Mouse (Mus musculus) spleen, adult 2 months (tissue): ENCODE results near the gene 4930539E08Rik. TPM values are rescaled to one million over a fixed set of nuclear protein-coding genes. Genes with fewer than 3 reads are reported as not detected.

Experiments
- DNase-seq, 2 experiments: peaks; one replicate each; pipeline versions ENCODE4 v3.0.0 to v3.0.0-alpha.2; 2012 to 2021; ENCODE audit warnings: low spot score in 2 of 2, low read depth in 1 of 2
- H3K27ac ChIP-seq: fragments of 200-500 bp; 2 replicates; pipeline ENCODE4 v1.5.1; 2012; ENCODE audit warnings: low read length, inconsistent platforms; ENCODE audit not compliant: insufficient read depth
- H3K27me3 ChIP-seq: fragments of 200-500 bp; 2 replicates; pipeline ENCODE4 v1.6.1; 2012; ENCODE audit warnings: mild to moderate bottlenecking, moderate library complexity, low read length, inconsistent platforms; ENCODE audit not compliant: control insufficient read depth, insufficient read depth
- H3K36me3 ChIP-seq: fragments of 200-500 bp; 2 replicates; pipeline ENCODE4 v1.6.1; 2012; ENCODE audit warnings: mild to moderate bottlenecking, low read length, inconsistent platforms; ENCODE audit not compliant: control insufficient read depth, insufficient read depth
- H3K4me1 ChIP-seq: fragments of 200-500 bp; 2 replicates; pipeline ENCODE4 v1.6.1; 2011; ENCODE audit warnings: inconsistent platforms; ENCODE audit not compliant: control insufficient read depth, insufficient read depth, insufficient read length
- H3K4me3 ChIP-seq: fragments of 200-500 bp; 2 replicates; pipeline ENCODE4 v1.5.1; 2011; ENCODE audit warnings: mild to moderate bottlenecking, inconsistent platforms; ENCODE audit not compliant: insufficient read depth, insufficient read length; ENCODE audit errors: extremely low read depth
- CTCF ChIP-seq: fragments of 200-500 bp; IDR thresholded peaks from 2 replicates; pipeline ENCODE4 v1.5.1; 2011; ENCODE audit warnings: mild to moderate bottlenecking, inconsistent platforms; ENCODE audit not compliant: insufficient read depth, insufficient read length, insufficient replicate concordance; ENCODE audit errors: extremely low read depth
- POLR2A ChIP-seq: fragments of 200-500 bp; IDR thresholded peaks from 2 replicates; pipeline ENCODE4 v1.6.1; 2011; ENCODE audit warnings: low read depth, low read length, inconsistent platforms
- WGBS: fragments of 180-500 bp; shearing (Covaris S2); methylation state at CpG from one replicate; pipeline ENCODE4 v1.1.7; 2018; 5-methylcytosine and 5-hydroxymethylcytosine counted together
- polyA plus RNA-seq: library from polyadenylated mRNA; depleted of rRNA; stranded (reverse); fragments of >200 nt; gene quantifications from 2 replicates; pipeline ENCODE4 v1.2.3, GENCODE M21; 2012

Gene 4930539E08Rik
- polyA plus RNA-seq, 1 experiment = 0.37 TPM

DNA sequence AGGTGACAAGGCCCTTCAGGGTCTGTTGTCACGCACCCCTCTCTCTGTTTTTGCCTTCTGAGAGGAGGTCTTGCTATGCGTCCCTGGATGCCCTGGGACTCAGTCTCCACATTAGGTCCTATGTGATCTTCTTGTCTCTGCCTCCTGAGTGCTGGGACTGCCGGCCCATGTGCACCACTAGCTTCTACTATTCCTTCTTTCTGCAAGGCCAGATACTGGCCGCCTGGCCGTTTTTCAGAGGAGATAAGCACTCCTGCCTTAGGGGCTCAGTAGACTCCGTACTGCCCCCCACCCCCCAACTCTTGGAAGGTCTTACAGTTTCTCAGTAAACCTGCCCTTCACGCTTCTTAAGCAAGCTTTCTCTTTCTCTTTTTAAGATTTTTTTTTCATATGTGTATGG is 21.0 kb upstream of the 4930539E08Rik start:
- H3K27ac ChIP-seq = no peak overlapping the region
- no peak for TF ChIP-seq POLR2A
- TF ChIP-seq CTCF = no peak
- 83% methylated on average over 7 of the region's 7 CpGs for WGBS
- H3K27me3 ChIP-seq = no peaks in the 10 kb centered on the region
- DNase-seq = no peak
- no peak overlapping the region for H3K4me3 ChIP-seq
- H3K36me3 ChIP-seq = no peaks in the 10 kb centered on the region
- H3K4me1 ChIP-seq = no peaks in the 10 kb centered on the region

DNA sequence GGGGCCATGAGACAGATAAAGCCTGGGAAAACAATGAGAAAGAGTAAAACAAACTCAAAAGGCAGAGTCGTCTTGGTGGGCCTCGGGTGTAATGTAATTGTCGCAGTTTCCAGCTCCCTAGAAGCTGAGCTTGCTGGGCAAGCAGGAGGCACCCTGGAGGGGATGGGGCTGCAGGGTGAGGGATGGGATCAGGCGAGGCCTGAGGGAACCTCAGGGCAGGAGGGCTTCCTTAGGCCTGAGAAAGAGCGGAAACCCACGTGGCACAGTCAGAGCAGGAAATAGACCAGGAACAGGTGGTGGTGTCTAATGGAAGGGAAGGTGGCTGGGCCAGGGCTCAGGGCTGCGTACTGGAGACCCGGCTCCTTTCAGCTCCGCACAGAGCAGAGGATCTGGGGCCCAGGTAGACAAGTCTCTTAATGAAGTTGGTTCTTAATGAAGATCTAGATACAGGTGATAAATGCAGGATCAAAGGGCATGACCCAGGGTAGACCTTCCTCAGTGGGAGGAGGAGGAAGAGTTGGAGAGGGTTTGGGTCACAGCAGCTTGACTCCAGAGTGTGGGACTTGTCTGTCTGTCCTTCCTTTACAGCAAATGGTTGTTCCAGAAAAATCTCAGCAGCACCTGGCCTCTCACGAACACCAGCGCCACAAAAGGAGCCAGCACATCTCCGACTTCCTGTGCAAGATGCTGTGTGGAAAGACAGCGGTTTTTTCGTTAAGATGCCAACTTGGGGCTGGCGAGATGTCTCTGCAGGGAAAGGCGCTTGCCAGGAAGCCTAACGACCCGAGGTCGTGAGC is 19.2 kb upstream of the 4930539E08Rik start:
- no peak overlapping the region for H3K27ac ChIP-seq
- no peaks in the 10 kb centered on the region for H3K36me3 ChIP-seq
- WGBS = 69% methylated on average over 19 of the region's 19 CpGs
- H3K4me3 ChIP-seq = no peak overlapping the region
- DNase-seq = no peak
- H3K4me1 ChIP-seq = no peaks in the 10 kb centered on the region
- TF ChIP-seq POLR2A (no peak), CTCF (no peak)
- H3K27me3 ChIP-seq = no peaks in the 10 kb centered on the region

DNA sequence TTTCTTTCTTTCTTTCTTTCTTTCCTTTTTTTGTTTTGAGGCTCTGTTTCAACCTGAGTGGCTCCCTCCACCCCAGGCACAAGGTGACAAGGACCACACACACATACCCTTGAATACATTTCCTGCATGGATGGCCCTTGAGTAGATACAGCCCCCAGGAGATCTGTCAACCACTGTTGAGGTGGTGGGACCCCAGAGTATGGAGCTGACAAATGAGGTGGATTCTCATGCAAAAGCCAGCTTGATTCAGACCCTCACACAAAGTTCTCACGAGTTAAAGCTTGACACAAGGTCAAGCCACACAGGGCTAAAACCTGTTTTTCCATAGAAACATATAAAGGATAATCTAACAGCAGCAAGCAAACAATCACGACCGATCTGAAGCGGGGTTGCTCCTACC is 17.1 kb upstream of the 4930539E08Rik start:
- Histone ChIP-seq H3K4me1 (no peaks in the 10 kb centered on the region), H3K27ac (no peak overlapping the region), H3K4me3 (no peak overlapping the region), H3K36me3 (no peaks in the 10 kb centered on the region), H3K27me3 (no peaks in the 10 kb centered on the region)
- DNase-seq = no peak
- TF ChIP-seq POLR2A = no peak
- no peak for TF ChIP-seq CTCF
- 91% methylated on average over 4 of the region's 4 CpGs for WGBS

DNA sequence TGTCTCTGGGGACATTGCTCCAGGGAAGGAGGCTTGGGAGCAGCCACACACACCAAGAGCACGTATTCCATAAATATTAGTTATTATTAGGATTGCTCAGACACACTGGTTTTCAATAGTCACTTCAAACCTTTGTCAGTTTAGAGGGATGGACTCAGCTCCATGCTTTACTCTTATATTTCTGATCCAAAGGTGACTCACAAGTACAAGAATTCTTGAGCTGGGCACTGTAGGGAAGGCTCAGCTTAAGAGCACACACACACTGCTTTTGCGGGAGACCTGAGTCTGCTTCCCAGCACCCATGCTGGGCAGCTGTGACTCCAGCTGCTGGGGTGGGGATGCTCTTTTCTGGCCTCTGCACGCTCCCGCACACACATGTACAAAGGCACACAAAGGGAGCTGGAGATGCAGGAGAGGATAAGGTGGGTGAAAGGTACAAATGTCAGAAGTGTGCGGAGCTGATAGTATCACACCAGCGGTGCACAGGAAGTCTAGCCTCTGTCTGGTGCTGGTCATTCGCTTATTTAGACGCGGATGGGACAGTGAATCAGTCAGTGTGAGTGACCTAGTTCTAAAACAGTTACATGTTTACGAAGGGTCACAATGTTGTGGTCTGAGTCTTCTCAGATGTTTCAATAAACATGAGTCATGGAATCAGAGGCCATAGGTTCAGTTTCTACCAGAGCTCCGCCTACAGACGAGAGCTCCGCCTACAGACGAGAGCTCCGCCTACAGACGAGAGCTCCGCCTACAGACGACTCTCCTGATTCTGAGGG is 16.5 kb upstream of the 4930539E08Rik start:
- WGBS = 92% methylated on average over 18 of the region's 18 CpGs
- TF ChIP-seq CTCF = no peak
- no peak for TF ChIP-seq POLR2A
- Histone ChIP-seq H3K36me3 (no peaks in the 10 kb centered on the region), H3K27me3 (no peaks in the 10 kb centered on the region), H3K4me3 (no peak overlapping the region), H3K27ac (no peak overlapping the region), H3K4me1 (no peaks in the 10 kb centered on the region)
- DNase-seq = no peak

DNA sequence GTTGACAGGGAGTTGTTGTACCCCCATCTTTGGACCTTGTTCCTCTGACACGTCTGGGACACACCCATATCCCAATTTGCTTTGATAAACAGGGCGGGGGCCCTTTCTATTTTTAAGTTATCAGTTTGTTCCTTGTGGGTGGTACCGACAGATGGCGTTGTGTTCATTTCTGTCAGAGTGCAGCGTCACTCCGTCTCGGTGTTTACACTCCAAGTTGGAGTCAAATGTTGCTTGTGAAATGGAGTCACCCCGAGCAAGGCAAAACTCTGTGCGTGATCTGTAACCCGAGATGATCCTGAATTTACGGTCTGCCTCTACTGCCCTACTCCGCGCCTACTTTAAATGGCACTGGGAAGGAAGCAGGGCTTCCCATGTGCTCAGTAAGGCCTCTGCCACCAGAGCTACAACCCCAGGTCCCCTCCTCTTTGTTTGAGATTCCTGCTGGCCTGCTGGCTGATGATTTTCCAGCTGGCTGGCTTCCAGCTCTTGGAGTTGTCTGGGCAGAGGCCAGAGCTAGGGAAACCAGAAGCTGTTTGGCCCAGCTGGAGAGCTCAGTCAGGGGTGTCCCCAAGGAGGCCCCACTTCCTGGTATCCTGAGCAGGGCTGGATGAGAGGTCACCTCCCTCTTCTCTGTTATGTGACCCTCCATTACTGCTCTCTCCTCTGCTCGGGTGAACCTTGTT is 15.4 kb upstream of the 4930539E08Rik start:
- Histone ChIP-seq H3K4me1 (no peaks in the 10 kb centered on the region), H3K4me3 (no peak overlapping the region), H3K36me3 (no peaks in the 10 kb centered on the region), H3K27me3 (no peaks in the 10 kb centered on the region), H3K27ac (0 out of 2 replicates have a peak overlapping the region, but pooled peaks have one; percentile 36)
- no peak for DNase-seq
- 49% methylated on average over 14 of the region's 14 CpGs for WGBS
- TF ChIP-seq CTCF (no peak), POLR2A (no peak)

DNA sequence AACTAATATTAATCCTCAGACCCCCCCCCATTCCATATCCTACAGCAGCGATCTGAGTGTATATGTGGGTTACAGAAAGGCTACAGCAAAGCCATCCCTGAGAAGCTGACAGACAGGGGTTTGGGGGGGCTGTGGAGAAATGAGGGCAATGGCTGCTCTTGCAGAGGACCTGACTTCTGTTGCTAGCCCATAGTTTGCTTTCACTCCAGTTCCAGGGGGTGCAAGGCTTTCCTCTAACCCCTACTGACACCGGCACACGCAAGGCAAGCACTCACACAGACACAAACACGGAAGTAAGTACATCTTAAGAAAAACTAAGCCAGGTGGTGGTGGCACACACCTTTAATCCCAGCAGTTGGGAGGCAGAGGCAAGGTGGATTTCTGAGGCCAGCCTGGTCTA is 14.2 kb upstream of the 4930539E08Rik start:
- TF ChIP-seq POLR2A (no peak), CTCF (no peak)
- no peaks in the 10 kb centered on the region for H3K36me3 ChIP-seq
- no peak overlapping the region for H3K27ac ChIP-seq
- WGBS = 98% methylated on average over 4 of the region's 4 CpGs
- H3K27me3 ChIP-seq = no peaks in the 10 kb centered on the region
- H3K4me1 ChIP-seq = no peaks in the 10 kb centered on the region
- DNase-seq = no peak
- no peak overlapping the region for H3K4me3 ChIP-seq
